Mouse (Mus musculus): ENCODE results near the gene Smbd1.

- TF ChIP-seq CTCF (IDR thresholded peaks at IDR 0.05; ENCODE audit: extremely low read depth, insufficient read length, insufficient replicate concordance, low read depth, low read length) (no peak), POLR2A (IDR thresholded peaks at IDR 0.05; ENCODE audit: low read depth, low read length) (no peak)
These were observed 3.1 kb upstream of the Smbd1 start for GRCm38 (mm10) chr16:32813362-32813761.

Data from small intestine, adult 2 months (tissue).